Mouse (Mus musculus) megakaryocyte, adult 5-6 weeks (primary cell): ENCODE results near the gene Hoxc9. TPM values are rescaled to one million over a fixed set of nuclear protein-coding genes. Genes with fewer than 3 reads are reported as not detected.

ENCODE experiments used
- ATAC-seq: 2 replicates; pipeline ENCODE4 v1.8.0; 2016; ENCODE audit warnings: mild to moderate bottlenecking, inconsistent platforms; ENCODE audit not compliant: poor library complexity, severe bottlenecking
- total RNA-seq, 2 experiments: library from RNA; stranded (forward) in 1 of 2; stranded (reverse) in 1 of 2; fragments of 153-499, 151-499 nt in 1 of 2; fragments of 221-1000, 200-1000 nt in 1 of 2; gene quantifications; 2 replicates each; pipeline versions ENCODE4 v1.2.3 to v1.2.4; 2015 to 2017

The Hoxc9 gene
- total RNA-seq, 2 experiments from 2014 or later, result not detected

GRCm38 (mm10) chr15:102955833-102956640 is 20.2 kb upstream of the Hoxc9 start:
- no peak for ATAC-seq

GRCm38 (mm10) chr15:102956906-102957305 is 19.3 kb upstream of the Hoxc9 start:
- ATAC-seq, result no peak

- no peak for ATAC-seq
Observed at GRCm38 (mm10) chr15:102959663-102960191, 16.5 kb upstream of the Hoxc9 start.

- ATAC-seq, result no peak
Observed at GRCm38 (mm10) chr15:102961728-102962127, 14.5 kb upstream of the Hoxc9 start.

- ATAC-seq, result no peak
Observed at GRCm38 (mm10) chr15:102962492-102962891, 13.7 kb upstream of the Hoxc9 start.

GRCm38 (mm10) chr15:102963259-102963658 is 13.0 kb upstream of the Hoxc9 start:
- no peak for ATAC-seq

- ATAC-seq, result peak; percentile 38; the same call in 1 of the 2 replicates
Observed at GRCm38 (mm10) chr15:102963671-102964640, 12.3 kb upstream of the Hoxc9 start.

GRCm38 (mm10) chr15:102965003-102965891 is 11.0 kb upstream of the Hoxc9 start:
- ATAC-seq, result no peak

GRCm38 (mm10) chr15:102965892-102966775 is 10.1 kb upstream of the Hoxc9 start:
- ATAC-seq, result peak; percentile 77

GRCm38 (mm10) chr15:102966776-102967311 is 9.4 kb upstream of the Hoxc9 start, which contains the start of gene Hoxc10:
Hoxc10 (plus strand) TSS chr15:102966796.
- ATAC-seq, result no peak

- ATAC-seq, result no peak
Observed at GRCm38 (mm10) chr15:102967312-102967510, 9.0 kb upstream of the Hoxc9 start, which contains the start of gene Hoxc5. Hoxc5 (plus strand) TSS chr15:102967443.

GRCm38 (mm10) chr15:102967511-102968397 is 8.5 kb upstream of the Hoxc9 start:
- ATAC-seq, result no peak

- ATAC-seq, result no peak
Observed at GRCm38 (mm10) chr15:102969296-102969695, 6.9 kb upstream of the Hoxc9 start.

GRCm38 (mm10) chr15:102970740-102971139 is 5.5 kb upstream of the Hoxc9 start:
- no peak for ATAC-seq

- no peak for ATAC-seq
Observed at GRCm38 (mm10) chr15:102972254-102972653, 4.0 kb upstream of the Hoxc9 start.

- ATAC-seq, result no peak
Observed at GRCm38 (mm10) chr15:102972753-102973152, 3.5 kb upstream of the Hoxc9 start.

- ATAC-seq, result no peak
Observed at GRCm38 (mm10) chr15:102975034-102975433, 1.2 kb upstream of the Hoxc9 start.

GRCm38 (mm10) chr15:102975688-102976111 is 539 bp upstream of the Hoxc9 start:
- no peak for ATAC-seq
